Mouse (Mus musculus): ENCODE results near the gene Cyp46a1.
A peak's percentile ranks its signal among the peaks of the same experiment; 100 is the strongest.

The Cyp46a1 gene

DNA sequence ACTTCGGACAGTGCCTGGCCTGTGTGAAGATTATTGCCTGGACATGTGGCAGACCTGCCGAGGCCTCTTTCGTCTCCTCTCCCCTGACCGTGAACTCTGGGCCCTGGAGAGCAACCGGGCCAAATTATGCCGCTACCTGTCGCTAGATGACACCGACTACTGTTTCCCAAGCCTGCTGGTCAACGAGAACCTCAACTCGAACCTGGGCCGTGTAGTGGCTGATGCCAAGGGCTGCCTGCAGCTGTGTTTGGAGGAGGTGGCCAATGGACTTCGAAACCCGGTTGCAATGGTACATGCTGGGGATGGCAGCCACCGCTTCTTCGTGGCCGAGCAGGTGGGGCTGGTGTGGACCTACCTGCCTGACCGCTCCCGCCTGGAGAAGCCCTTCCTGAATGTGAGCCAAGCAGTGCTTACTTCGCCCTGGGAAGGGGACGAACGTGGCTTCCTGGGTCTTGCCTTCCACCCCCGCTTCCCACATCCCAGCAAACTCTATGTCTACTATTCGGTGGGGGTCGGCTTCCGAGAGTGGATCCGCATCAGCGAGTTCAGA is 22.4 kb upstream of the Cyp46a1 start:
- DNase-seq: no peak

DNA sequence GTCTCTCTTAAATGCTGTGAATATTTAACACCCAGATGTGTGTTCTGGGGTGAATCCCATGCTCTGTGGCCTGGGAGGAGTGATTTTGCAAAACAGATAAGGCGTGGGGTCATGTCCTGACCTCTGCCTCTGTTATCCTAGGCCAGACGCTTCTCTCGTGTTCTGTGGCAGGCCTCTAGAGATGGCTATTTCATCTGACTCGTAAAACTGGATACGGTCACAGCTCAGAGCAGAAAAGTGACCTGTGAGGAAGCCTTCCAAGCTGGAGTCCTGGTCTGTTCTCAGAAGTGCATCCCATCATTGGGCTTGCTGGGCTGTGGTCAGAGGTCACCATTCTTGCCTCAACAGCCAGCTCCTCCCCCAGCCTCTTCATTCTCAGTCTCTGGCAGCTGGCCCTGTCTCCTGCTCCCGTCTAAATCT is 21.7 kb upstream of the Cyp46a1 start:
- no peak for DNase-seq

- DNase-seq: no peak
Observed at GRCm38 (mm10) chr12:108313244-108313772, 20.9 kb upstream of the Cyp46a1 start.

DNA sequence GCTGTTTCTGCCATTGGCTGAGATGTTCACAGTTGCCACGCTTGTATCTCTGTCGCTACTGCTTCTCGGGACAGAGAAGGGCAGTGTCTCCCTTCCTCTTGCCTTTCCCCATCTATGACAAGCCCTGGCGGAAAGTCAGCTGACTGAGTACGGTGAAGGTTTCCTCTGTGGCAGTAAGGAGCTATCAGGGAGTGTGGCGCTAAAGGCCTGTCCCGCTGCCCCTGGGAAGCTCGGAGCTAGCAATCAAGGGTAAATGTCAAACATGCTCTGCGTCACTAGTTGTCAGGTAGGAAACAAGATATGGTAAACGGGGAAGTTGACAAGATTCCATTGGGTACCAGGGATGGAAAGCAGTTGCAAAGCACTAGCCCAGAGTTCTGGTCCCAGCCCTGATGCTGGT is 18.4 kb upstream of the Cyp46a1 start:
- no peak for DNase-seq

- no peak for DNase-seq
Observed at GRCm38 (mm10) chr12:108316655-108317054, 17.5 kb upstream of the Cyp46a1 start.

GRCm38 (mm10) chr12:108317201-108317738 is 16.9 kb upstream of the Cyp46a1 start:
- DNase-seq: no peak

GRCm38 (mm10) chr12:108317826-108318430 is 16.3 kb upstream of the Cyp46a1 start:
- DNase-seq: no peak

DNA sequence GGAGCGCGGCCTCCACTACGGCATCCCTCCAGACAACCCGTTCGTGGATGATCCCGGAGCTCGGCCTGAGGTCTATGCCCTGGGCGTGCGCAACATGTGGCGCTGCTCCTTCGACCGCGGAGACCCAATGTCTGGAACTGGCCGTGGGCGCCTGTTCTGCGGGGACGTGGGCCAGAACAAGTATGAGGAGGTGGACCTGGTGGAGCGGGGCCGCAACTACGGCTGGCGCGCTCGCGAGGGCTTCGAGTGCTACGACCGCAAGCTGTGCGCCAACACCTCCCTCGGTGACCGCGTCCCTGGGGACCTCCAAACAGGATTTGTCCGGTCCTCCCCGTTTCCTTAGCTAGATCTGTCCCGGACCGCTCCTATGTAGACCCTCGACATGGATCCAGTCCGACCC is 15.7 kb upstream of the Cyp46a1 start:
- no peak for DNase-seq

GRCm38 (mm10) chr12:108320096-108320495 is 14.1 kb upstream of the Cyp46a1 start:
- no peak for DNase-seq

DNA sequence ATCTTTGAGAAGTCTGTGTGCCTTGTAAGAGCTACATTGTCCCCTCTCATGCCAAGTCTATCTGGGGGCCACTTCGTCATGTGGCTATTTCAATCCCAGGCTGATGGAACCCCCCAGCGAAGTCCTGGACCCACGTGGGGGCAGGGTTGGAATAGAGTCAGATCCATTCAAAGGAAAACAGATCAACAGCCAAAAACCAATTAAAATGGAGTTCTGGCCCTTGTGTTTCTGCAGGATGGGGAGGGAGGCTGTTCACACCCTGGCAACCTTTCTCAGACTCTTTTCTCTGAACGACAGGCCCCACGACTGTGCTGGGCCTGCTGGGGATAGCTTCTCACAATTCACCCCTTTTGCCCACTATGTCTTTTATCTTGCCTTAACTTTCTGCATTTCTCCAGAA is 7.8 kb upstream of the Cyp46a1 start:
- DNase-seq: no peak

GRCm38 (mm10) chr12:108327889-108328491 is 6.2 kb upstream of the Cyp46a1 start:
- DNase-seq: no peak

DNA sequence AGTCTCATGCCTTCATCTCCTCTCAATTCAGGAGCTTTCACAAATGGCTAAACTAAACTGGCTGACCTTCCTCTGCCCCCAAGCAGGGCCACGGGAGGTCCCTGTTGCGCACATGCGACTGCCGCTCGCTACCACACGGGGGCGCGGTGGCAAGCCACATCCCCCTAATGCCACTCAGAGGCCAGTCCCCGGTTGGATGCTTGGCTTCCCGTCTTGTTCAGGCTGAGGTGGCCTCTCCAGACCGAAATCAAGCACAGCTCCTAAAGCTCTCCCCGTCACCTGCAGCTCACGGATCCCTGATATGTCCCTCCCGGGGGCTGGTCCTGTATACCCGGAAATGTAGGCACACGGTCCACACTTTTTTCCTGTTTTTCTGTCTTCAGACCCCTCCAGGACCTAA is 1.1 kb upstream of the Cyp46a1 start:
- peak; percentile 87 to 90 for DNase-seq

GRCm38 (mm10) chr12:108333481-108333882 is 699 bp upstream of the Cyp46a1 start:
- peak in 1 of 2 experiments; percentile 28 for DNase-seq

- DNase-seq: peak in 1 of 2 experiments; percentile 13
Observed at GRCm38 (mm10) chr12:108334529-108334928, 348 bp downstream of the Cyp46a1 start.

DNA sequence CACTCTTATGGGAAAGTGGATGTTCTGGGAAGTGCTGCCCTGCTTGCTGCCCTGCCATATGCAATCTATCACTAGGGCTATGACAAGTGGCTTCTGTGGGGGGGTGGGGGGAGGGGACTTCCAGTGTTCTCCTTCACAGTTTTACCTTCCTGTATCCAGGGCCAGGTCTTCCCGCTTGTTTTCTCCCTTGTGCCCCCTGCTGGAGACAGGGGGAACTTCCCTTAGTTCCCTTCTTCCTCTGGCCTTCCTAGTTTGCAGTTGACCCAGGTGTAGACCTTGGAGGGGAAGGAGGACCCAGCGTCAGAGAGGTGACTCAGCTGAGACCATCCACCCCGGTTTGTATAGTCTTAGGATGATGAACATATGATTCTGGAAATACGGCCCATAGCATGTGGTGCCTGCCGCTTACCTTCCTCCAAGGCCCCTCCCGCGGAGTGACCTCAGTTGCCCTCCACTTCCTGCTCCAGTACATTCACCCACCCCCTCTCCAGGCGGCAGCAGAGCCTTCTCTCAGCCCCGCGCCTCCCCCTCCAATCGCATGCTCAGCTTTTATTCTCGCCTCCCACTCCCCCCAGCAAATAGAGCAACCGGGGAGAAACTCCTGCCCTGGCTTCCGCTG is 4.5 kb downstream of the Cyp46a1 start:
- peak; percentile 22 to 28 for DNase-seq

- no peak for DNase-seq
Observed at GRCm38 (mm10) chr12:108348151-108348550, 14.0 kb downstream of the Cyp46a1 start.

DNA sequence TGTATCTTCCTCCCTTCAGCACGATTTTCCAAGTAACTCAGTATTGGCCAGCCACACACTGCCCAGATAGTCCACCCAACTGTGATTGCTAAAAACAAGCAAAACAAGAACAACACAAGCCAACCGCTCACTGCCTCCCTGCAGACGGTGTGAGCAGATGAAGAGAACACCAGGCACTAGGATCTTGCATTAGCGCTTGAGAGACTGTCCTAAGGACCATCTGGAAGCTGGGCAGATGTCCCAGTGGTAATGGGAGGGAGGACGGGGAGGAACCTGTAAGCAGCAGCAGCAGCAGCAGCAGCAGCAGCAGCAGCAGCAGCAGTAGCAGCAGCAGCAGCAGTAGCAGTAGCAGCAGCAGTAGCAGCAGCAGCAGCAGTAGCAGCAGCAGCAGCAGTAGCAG is 14.8 kb downstream of the Cyp46a1 start:
- no peak for DNase-seq

DNA sequence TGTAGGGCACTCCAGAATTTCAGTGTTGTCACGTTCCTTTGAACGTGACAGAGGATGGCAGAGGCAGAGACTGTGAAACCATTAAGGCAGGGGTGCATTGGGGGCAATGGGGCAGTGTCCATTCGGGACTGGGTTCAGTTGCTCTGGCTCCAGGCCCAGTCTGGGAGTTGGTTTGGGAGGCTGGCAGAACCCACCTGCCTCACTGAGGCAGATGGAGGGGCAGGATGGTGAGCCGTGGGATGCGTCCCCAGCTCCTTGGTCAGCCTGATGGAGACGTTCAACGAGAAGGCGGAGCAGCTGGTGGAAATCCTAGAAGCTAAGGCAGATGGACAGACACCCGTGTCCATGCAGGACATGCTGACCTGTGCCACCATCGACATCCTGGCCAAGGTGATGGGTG is 16.8 kb downstream of the Cyp46a1 start:
- DNase-seq: no peak

DNA sequence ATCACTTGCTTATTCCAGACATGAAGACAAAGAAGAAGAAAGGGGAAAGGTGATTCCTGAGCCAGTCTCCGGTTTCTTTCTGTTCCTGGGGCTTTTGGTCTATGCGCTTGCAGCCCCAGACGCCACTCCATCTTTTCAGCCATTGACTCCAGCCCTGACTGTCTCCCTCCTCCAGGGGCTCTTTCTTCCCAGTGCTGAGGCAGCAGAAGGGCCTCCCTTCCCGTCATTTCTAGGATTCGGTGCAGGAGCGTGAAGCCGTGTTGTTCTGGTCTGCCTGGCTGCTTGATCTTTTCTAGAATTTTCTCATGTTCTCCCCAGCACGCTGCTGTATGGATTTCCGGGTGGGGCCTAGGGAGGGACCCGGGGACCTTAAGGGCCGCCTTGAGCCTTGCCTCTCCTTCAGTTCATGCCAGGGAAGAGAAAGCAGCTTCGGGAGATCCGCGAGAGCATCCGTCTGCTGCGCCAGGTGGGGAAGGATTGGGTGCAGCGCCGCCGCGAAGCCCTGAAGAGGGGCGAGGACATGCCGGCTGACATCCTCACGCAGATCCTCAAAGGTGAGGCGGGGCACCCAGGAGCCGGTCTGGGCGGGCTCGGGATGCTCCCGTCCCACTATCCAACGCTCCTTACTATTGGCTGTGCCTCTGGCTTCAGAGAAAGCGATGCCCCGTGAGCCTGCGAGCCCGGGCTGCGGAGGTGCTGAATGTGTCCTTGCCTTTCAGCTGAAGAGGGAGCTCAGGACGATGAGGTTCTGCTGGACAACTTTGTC is 18.4 kb downstream of the Cyp46a1 start:
- no peak for DNase-seq

DNA sequence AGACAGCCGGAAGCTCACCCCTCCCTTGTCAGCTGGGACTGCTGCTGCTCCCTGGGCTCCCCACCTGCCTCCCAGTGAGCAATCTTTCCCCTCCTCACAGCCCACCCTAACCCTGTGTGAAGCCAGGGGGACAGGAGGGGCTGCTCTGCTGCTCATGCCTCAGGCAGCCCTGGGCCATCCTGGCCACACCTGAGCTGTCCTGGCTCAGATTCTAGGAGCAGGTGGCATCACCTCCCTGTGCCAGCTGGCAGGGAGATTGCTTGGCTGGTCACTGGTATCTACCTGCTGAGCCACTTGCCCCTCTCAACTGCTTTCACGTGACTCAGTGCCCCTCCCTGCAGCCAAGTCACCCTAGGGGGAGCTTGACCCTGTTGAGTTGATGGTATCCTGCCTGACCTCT is 20.1 kb downstream of the Cyp46a1 start:
- DNase-seq: no peak

DNA sequence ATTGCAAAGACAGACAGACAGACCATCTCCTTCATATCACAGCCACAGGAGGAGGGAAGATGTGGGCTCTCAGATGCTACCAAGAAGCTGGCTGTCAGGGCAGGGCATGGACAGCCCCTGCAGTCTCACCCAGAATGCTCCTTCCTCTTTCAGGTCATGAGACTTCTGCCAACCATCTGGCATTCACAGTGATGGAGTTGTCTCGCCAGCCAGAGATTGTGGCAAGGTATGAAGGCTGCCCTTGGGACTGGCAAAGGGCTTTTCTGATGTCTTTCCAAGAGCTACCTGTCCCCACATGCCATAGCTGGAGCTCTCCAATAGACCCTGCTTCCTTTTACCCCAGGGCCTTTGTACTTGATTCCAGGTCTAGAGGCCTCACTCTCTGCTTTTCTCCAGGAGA is 21.1 kb downstream of the Cyp46a1 start:
- DNase-seq: no peak

DNA sequence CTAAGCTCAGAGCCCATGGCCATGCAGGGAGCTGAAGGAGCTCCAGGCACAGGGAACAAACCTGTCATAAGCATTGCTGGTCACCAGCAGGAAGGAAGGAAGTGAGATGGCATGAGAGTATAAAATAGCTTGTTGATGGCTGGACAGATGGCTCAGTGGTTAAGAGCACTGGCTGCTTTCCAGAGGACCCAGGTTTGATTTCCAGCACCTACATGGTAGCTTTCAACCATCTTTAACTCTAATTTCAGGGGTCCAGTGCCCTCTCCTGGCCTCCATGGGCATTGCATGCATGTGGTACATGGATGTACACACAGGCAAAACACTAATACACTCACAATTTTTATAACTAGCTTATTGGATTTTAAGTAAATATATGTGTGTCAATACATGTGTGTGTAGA is 21.8 kb downstream of the Cyp46a1 start:
- DNase-seq: no peak

DNA sequence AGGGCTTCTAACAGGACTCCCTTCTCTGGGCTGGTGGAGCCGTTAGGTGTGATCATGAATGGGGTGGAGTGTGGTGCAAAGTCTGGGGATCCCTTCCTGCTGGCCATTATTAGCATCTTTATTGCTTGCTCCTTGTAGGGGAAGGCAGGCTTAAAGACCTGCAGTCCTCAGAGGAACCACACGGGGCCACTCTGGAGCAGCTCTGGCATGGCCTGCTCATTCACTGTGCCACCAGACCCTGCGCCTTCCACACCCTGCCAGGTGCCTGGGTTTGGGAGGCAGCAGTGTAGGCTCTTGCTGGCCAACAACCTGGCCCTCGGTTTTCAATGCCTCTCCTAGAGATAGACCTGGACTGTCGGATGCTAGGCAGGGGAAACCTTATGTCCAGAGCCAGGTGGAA is 29.6 kb downstream of the Cyp46a1 start:
- peak; percentile 75 to 82 for DNase-seq
